Mouse (Mus musculus): ENCODE data around the gene Syk. TPM values are rescaled to one million over a fixed set of nuclear protein-coding genes. Genes with fewer than 3 reads are reported as not detected.
A peak's percentile ranks its signal among the peaks of the same experiment; 100 is the strongest.

The Syk gene
- polyA plus RNA-seq, 1 experiment, result 11.4 TPM

GRCm38 (mm10) chr13:52652253-52652628 is 69.3 kb downstream of the Syk start:
- H3K36me3 ChIP-seq (ENCODE audit: control insufficient read depth, insufficient read depth, low read length, poor library complexity, severe bottlenecking), result no peaks in the 10 kb centered on the region
- no peaks in the 10 kb centered on the region for H3K27me3 ChIP-seq (ENCODE audit: control insufficient read depth, insufficient read depth, low read length, poor library complexity, severe bottlenecking)
- no peaks in the 10 kb centered on the region for H3K4me1 ChIP-seq (ENCODE audit: control insufficient read depth, insufficient read depth, low read length)
- H3K4me3 ChIP-seq (ENCODE audit: low read depth, low read length), result no peak overlapping the region
- H3K9ac ChIP-seq (ENCODE audit: low read depth, poor library complexity, severe bottlenecking), result no peak overlapping the region
- no peak overlapping the region for H3K27ac ChIP-seq (ENCODE audit: insufficient read depth, low read length)
- H3K9me3 ChIP-seq (replicated peaks; ENCODE audit: control insufficient read depth, insufficient read depth, low read length, poor library complexity, severe bottlenecking), result no peaks in the 10 kb centered on the region
- no peak for TF ChIP-seq POLR2A (IDR thresholded peaks at IDR 0.05; ENCODE audit: insufficient read depth, low read length)
- no peak for TF ChIP-seq EP300 (IDR thresholded peaks at IDR 0.05; ENCODE audit: insufficient read depth, low read depth, low read length)
- TF ChIP-seq CTCF (IDR thresholded peaks at IDR 0.05; ENCODE audit: low read depth, low read length), result no peak

GRCm38 (mm10) chr13:52654081-52654829 is 71.3 kb downstream of the Syk start:
- Histone ChIP-seq H3K9ac (ENCODE audit: low read depth, poor library complexity, severe bottlenecking) (no peak overlapping the region), H3K4me3 (ENCODE audit: low read depth, low read length) (no peak overlapping the region), H3K36me3 (ENCODE audit: control insufficient read depth, insufficient read depth, low read length, poor library complexity, severe bottlenecking) (no peaks in the 10 kb centered on the region), H3K4me1 (ENCODE audit: control insufficient read depth, insufficient read depth, low read length) (no peaks in the 10 kb centered on the region), H3K9me3 (replicated peaks; ENCODE audit: control insufficient read depth, insufficient read depth, low read length, poor library complexity, severe bottlenecking) (no peaks in the 10 kb centered on the region), H3K27me3 (ENCODE audit: control insufficient read depth, insufficient read depth, low read length, poor library complexity, severe bottlenecking) (no peaks in the 10 kb centered on the region), H3K27ac (ENCODE audit: insufficient read depth, low read length) (no peak overlapping the region)
- TF ChIP-seq POLR2A (IDR thresholded peaks at IDR 0.05; ENCODE audit: insufficient read depth, low read length) (no peak), EP300 (IDR thresholded peaks at IDR 0.05; ENCODE audit: insufficient read depth, low read depth, low read length) (no peak), CTCF (IDR thresholded peaks at IDR 0.05; ENCODE audit: low read depth, low read length) (no peak)

- H3K27ac ChIP-seq (ENCODE audit: insufficient read depth, low read length), result no peak overlapping the region
- H3K9ac ChIP-seq (ENCODE audit: low read depth, poor library complexity, severe bottlenecking), result no peak overlapping the region
- H3K4me3 ChIP-seq (ENCODE audit: low read depth, low read length), result no peak overlapping the region
- H3K4me1 ChIP-seq (ENCODE audit: control insufficient read depth, insufficient read depth, low read length), result no peaks in the 10 kb centered on the region
- no peaks in the 10 kb centered on the region for H3K36me3 ChIP-seq (ENCODE audit: control insufficient read depth, insufficient read depth, low read length, poor library complexity, severe bottlenecking)
- TF ChIP-seq CTCF (IDR thresholded peaks at IDR 0.05; ENCODE audit: low read depth, low read length), result no peak
- no peak for TF ChIP-seq EP300 (IDR thresholded peaks at IDR 0.05; ENCODE audit: insufficient read depth, low read depth, low read length)
- no peak for TF ChIP-seq POLR2A (IDR thresholded peaks at IDR 0.05; ENCODE audit: insufficient read depth, low read length)
- no peaks in the 10 kb centered on the region for H3K9me3 ChIP-seq (replicated peaks; ENCODE audit: control insufficient read depth, insufficient read depth, low read length, poor library complexity, severe bottlenecking)
- H3K27me3 ChIP-seq (ENCODE audit: control insufficient read depth, insufficient read depth, low read length, poor library complexity, severe bottlenecking), result no peaks in the 10 kb centered on the region
Observed at GRCm38 (mm10) chr13:52654830-52655308, 71.9 kb downstream of the Syk start.

GRCm38 (mm10) chr13:52657966-52658365 is 75.0 kb downstream of the Syk start:
- Histone ChIP-seq H3K27me3 (ENCODE audit: control insufficient read depth, insufficient read depth, low read length, poor library complexity, severe bottlenecking) (no peaks in the 10 kb centered on the region), H3K36me3 (ENCODE audit: control insufficient read depth, insufficient read depth, low read length, poor library complexity, severe bottlenecking) (no peaks in the 10 kb centered on the region)
- TF ChIP-seq CTCF (IDR thresholded peaks at IDR 0.05; ENCODE audit: low read depth, low read length), result no peak
- TF ChIP-seq EP300 (IDR thresholded peaks at IDR 0.05; ENCODE audit: insufficient read depth, low read depth, low read length), result no peak
- TF ChIP-seq POLR2A (IDR thresholded peaks at IDR 0.05; ENCODE audit: insufficient read depth, low read length), result no peak

GRCm38 (mm10) chr13:52658477-52658876 is 75.5 kb downstream of the Syk start:
- no peaks in the 10 kb centered on the region for H3K27me3 ChIP-seq (ENCODE audit: control insufficient read depth, insufficient read depth, low read length, poor library complexity, severe bottlenecking)

More at GRCm38 (mm10) chr13:52657966-52658365, 75.0 kb downstream of the Syk start:
- Histone ChIP-seq H3K4me3 (ENCODE audit: low read depth, low read length) (no peak overlapping the region), H3K9ac (ENCODE audit: low read depth, poor library complexity, severe bottlenecking) (no peak overlapping the region), H3K4me1 (ENCODE audit: control insufficient read depth, insufficient read depth, low read length) (no peaks in the 10 kb centered on the region), H3K9me3 (replicated peaks; ENCODE audit: control insufficient read depth, insufficient read depth, low read length, poor library complexity, severe bottlenecking) (no peaks in the 10 kb centered on the region), H3K27ac (ENCODE audit: insufficient read depth, low read length) (no peak overlapping the region)

GRCm38 (mm10) chr13:52659171-52659665 is 76.2 kb downstream of the Syk start:
- Histone ChIP-seq H3K27ac (ENCODE audit: insufficient read depth, low read length) (no peak overlapping the region), H3K9me3 (replicated peaks; ENCODE audit: control insufficient read depth, insufficient read depth, low read length, poor library complexity, severe bottlenecking) (no peaks in the 10 kb centered on the region), H3K27me3 (ENCODE audit: control insufficient read depth, insufficient read depth, low read length, poor library complexity, severe bottlenecking) (no peaks in the 10 kb centered on the region), H3K4me3 (ENCODE audit: low read depth, low read length) (no peak overlapping the region), H3K9ac (ENCODE audit: low read depth, poor library complexity, severe bottlenecking) (no peak overlapping the region), H3K36me3 (ENCODE audit: control insufficient read depth, insufficient read depth, low read length, poor library complexity, severe bottlenecking) (no peaks in the 10 kb centered on the region), H3K4me1 (ENCODE audit: control insufficient read depth, insufficient read depth, low read length) (no peaks in the 10 kb centered on the region)
- no peak for TF ChIP-seq POLR2A (IDR thresholded peaks at IDR 0.05; ENCODE audit: insufficient read depth, low read length)
- no peak for TF ChIP-seq CTCF (IDR thresholded peaks at IDR 0.05; ENCODE audit: low read depth, low read length)
- no peak for TF ChIP-seq EP300 (IDR thresholded peaks at IDR 0.05; ENCODE audit: insufficient read depth, low read depth, low read length)

More at GRCm38 (mm10) chr13:52658477-52658876, 75.5 kb downstream of the Syk start:
- H3K4me1 ChIP-seq (ENCODE audit: control insufficient read depth, insufficient read depth, low read length), result no peaks in the 10 kb centered on the region
- no peaks in the 10 kb centered on the region for H3K9me3 ChIP-seq (replicated peaks; ENCODE audit: control insufficient read depth, insufficient read depth, low read length, poor library complexity, severe bottlenecking)
- no peaks in the 10 kb centered on the region for H3K36me3 ChIP-seq (ENCODE audit: control insufficient read depth, insufficient read depth, low read length, poor library complexity, severe bottlenecking)
- H3K4me3 ChIP-seq (ENCODE audit: low read depth, low read length), result no peak overlapping the region
- no peak overlapping the region for H3K27ac ChIP-seq (ENCODE audit: insufficient read depth, low read length)
- no peak overlapping the region for H3K9ac ChIP-seq (ENCODE audit: low read depth, poor library complexity, severe bottlenecking)
- TF ChIP-seq EP300 (IDR thresholded peaks at IDR 0.05; ENCODE audit: insufficient read depth, low read depth, low read length), result no peak
- TF ChIP-seq POLR2A (IDR thresholded peaks at IDR 0.05; ENCODE audit: insufficient read depth, low read length), result no peak
- TF ChIP-seq CTCF (IDR thresholded peaks at IDR 0.05; ENCODE audit: low read depth, low read length), result peak; percentile 93

Data from ES-Bruce4 (cell line).